Comparison of ENCODE assay signal across 19 mouse cellular contexts in the genomic region with DNA sequence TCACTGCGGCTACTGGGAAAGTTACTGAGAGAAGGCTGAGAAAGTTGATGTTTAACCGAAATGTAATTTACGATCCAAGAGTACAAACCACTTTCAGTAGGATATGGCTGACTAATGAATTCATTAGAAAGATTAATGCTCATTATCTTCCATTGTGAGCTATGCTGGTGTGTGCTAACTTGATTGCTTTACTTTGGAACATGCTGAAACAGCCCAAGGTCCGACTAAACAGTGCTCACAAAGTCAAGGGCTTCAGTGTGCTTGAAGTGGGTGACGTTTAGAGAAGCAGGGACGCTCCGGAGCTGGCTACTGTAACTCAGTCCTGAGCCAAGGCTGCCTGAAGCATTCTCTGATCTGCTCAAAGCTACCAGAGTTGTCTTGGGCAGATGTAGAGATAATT.
DNase-seq lines count a peak whose midpoint lies in the region; ATAC-seq lines count a peak whose summit lies in the region.
"Had no signal": no experiment of that assay in that cellular context is flagged by ENCODE, and none has a peak within 500 bp of the region (broad histone marks: within the 10 kb centered on the region; RNA-seq: fewer than 3 reads in every experiment).

No protein-coding gene starts in this region.

- no peaks in the 10 kb centered on the region for H3K36me3 ChIP-seq in heart, embryonic 12.5 days
- H3K36me3 ChIP-seq: forebrain, embryonic 12.5 days; liver, embryonic 15.5 days; midbrain, embryonic 12.5 days; neural tube, embryonic 12.5 days had no signal

- H3K27me3 ChIP-seq in heart, embryonic 12.5 days (replicated peaks): no peaks in the 10 kb centered on the region
- H3K27me3 ChIP-seq: CH12.LX; forebrain, embryonic 12.5 days; liver, embryonic 15.5 days; midbrain, embryonic 12.5 days; neural tube, embryonic 12.5 days had no signal

- intact Hi-C loops in left cerebral cortex, postnatal 25 days (cut with DNase I): no loop called here

- H3K9me3 ChIP-seq in heart, embryonic 12.5 days (replicated peaks): no peaks in the 10 kb centered on the region
- H3K9me3 ChIP-seq: forebrain, embryonic 12.5 days; liver, embryonic 15.5 days; midbrain, embryonic 12.5 days; neural tube, embryonic 12.5 days had no signal

- no peak overlapping the region for H3K4me3 ChIP-seq in heart, embryonic 12.5 days
- H3K4me3 ChIP-seq: forebrain, embryonic 12.5 days; liver, embryonic 15.5 days; midbrain, embryonic 12.5 days; neural tube, embryonic 12.5 days had no signal

- no peak overlapping the region for H3K4me2 ChIP-seq in heart, embryonic 12.5 days
- H3K4me2 ChIP-seq: forebrain, embryonic 12.5 days; liver, embryonic 15.5 days; midbrain, embryonic 12.5 days; neural tube, embryonic 12.5 days had no signal

- H3K27ac ChIP-seq in heart, embryonic 12.5 days (ENCODE audit: poor library complexity, severe bottlenecking): no peak overlapping the region
- H3K27ac ChIP-seq: forebrain, embryonic 12.5 days; liver, embryonic 15.5 days; midbrain, embryonic 12.5 days; neural tube, embryonic 12.5 days had no signal

- ATAC-seq in heart, embryonic 12.5 days (ENCODE audit: insufficient number of reproducible peaks, low FRiP score): no peak
- ATAC-seq: inflammation-experienced regulatory T-cells, adult 6 months had no signal

- no peaks in the 10 kb centered on the region for H3K4me1 ChIP-seq in heart, embryonic 12.5 days (replicated peaks)
- H3K4me1 ChIP-seq: forebrain, embryonic 12.5 days; liver, embryonic 15.5 days; midbrain, embryonic 12.5 days; neural tube, embryonic 12.5 days had no signal

- WGBS in heart, embryonic 12.5 days: 73% methylated on average over 7 of the region's 7 CpGs

- DNase-seq in heart, adult 11 months: peak; percentile 60
- DNase-seq in adrenal gland, postnatal 36 days: peak; percentile 39 to 47
- DNase-seq in kidney, adult 8-10 months: peak; percentile 22 to 51
- DNase-seq in kidney, postnatal 14 days: peak; percentile 30
- no peak for DNase-seq in frontal cortex, postnatal 10 days (ENCODE audit: low spot score in 2 of 2)
- no peak for DNase-seq in left cerebral cortex, postnatal 25 days (ENCODE audit: low spot score in 2 of 2)
- no peak for DNase-seq in cerebellum, adult 9-10 months
- DNase-seq: cerebellum, adult 2 months; gastrocnemius, postnatal 25 days; lung, postnatal 10 days; right cerebral cortex, adult 18-20 months; thymus, postnatal 25 days had no signal

- H3K9ac ChIP-seq in heart, embryonic 12.5 days: no peak overlapping the region
- H3K9ac ChIP-seq: forebrain, embryonic 12.5 days; liver, embryonic 15.5 days; midbrain, embryonic 12.5 days; neural tube, embryonic 12.5 days had no signal

Comparison
In these comparisons a context has a peak if more than half of its experiments do, and no peak if none do; other contexts are left out.
1. DNase-seq: peak in heart, adult 11 months (single experiment), adrenal gland, postnatal 36 days (2 of 2), kidney, adult 8-10 months (2 of 2) and kidney, postnatal 14 days (single experiment); none in frontal cortex, postnatal 10 days (0 of 2), left cerebral cortex, postnatal 25 days (0 of 2) and cerebellum, adult 9-10 months (single experiment).